26 mouse cellular contexts compared by ENCODE assay signal in genomic region chr5:3939335-3939734, GRCm38 (mm10). TPM values are rescaled to one million over a fixed set of nuclear protein-coding genes. Genes with fewer than 3 reads are reported as not detected.
DNase-seq lines count a peak whose midpoint lies in the region; ATAC-seq lines count a peak whose summit lies in the region.
"Had no signal": no experiment of that assay in that cellular context is flagged by ENCODE, and none has a peak within 500 bp of the region (broad histone marks: within the 10 kb centered on the region; RNA-seq: fewer than 3 reads in every experiment).

No protein-coding gene starts in this region.

- no peak overlapping the region for H3K9ac ChIP-seq in heart, embryonic 12.5 days
- no peak overlapping the region for H3K9ac ChIP-seq in limb, embryonic 15.5 days
- H3K9ac ChIP-seq in intestine, embryonic 16.5 days (ENCODE audit: low read depth, low read length) = no peak overlapping the region
- no peak overlapping the region for H3K9ac ChIP-seq in stomach, embryonic 16.5 days (ENCODE audit: low read length)
- H3K9ac ChIP-seq: forebrain, embryonic 15.5 days; hindbrain, embryonic 15.5 days had no signal

- WGBS in heart, embryonic 12.5 days = 85% methylated on average over 5 of the region's 5 CpGs
- 91% methylated on average over 5 of the region's 5 CpGs for WGBS in limb, embryonic 15.5 days
- WGBS in limb, embryonic 10.5 days = 96% methylated on average over 5 of the region's 5 CpGs
- 82% methylated on average over 5 of the region's 5 CpGs for WGBS in intestine, embryonic 16.5 days
- WGBS in stomach, embryonic 16.5 days = 90% methylated on average over 5 of the region's 5 CpGs

- peaks cover 31% of the 10 kb centered on the region for H3K4me1 ChIP-seq in heart, embryonic 12.5 days (replicated peaks)
- peaks cover 7% of the 10 kb centered on the region for H3K4me1 ChIP-seq in limb, embryonic 15.5 days
- H3K4me1 ChIP-seq in limb, embryonic 10.5 days = no peaks in the 10 kb centered on the region
- peaks cover 18% of the 10 kb centered on the region for H3K4me1 ChIP-seq in intestine, embryonic 16.5 days (ENCODE audit: control insufficient read depth, insufficient read depth, low read length)
- peaks cover 8% of the 10 kb centered on the region; the same call in 1 of the 2 replicates for H3K4me1 ChIP-seq in stomach, embryonic 16.5 days (ENCODE audit: control insufficient read depth, insufficient read depth, low read length)

- H3K4me3 ChIP-seq in heart, embryonic 12.5 days = no peak overlapping the region
- no peak overlapping the region for H3K4me3 ChIP-seq in limb, embryonic 15.5 days
- no peak overlapping the region for H3K4me3 ChIP-seq in limb, embryonic 10.5 days
- H3K4me3 ChIP-seq in intestine, embryonic 16.5 days (ENCODE audit: low read length) = 0 out of 2 replicates have a peak overlapping the region, but pooled peaks have one; percentile 3
- H3K4me3 ChIP-seq in stomach, embryonic 16.5 days (replicated peaks; ENCODE audit: low read length) = no peak overlapping the region
- H3K4me3 ChIP-seq: forebrain, embryonic 10.5 days; forebrain, embryonic 15.5 days; hindbrain, embryonic 15.5 days had no signal

- intact Hi-C loops in heart, postnatal 10 days (cut with DNase I) = no loop called here

- peaks cover 8% of the 10 kb centered on the region; the same call in 1 of the 2 replicates for H3K36me3 ChIP-seq in heart, embryonic 12.5 days
- H3K36me3 ChIP-seq in limb, embryonic 15.5 days = peaks cover 9% of the 10 kb centered on the region; the same call in 1 of the 2 replicates
- H3K36me3 ChIP-seq in limb, embryonic 10.5 days = peaks cover 11% of the 10 kb centered on the region; the same call in 1 of the 2 replicates
- no peaks in the 10 kb centered on the region; the same call in 1 of the 2 replicates for H3K36me3 ChIP-seq in intestine, embryonic 16.5 days (ENCODE audit: control insufficient read depth, insufficient read depth, low read length)
- no peaks in the 10 kb centered on the region for H3K36me3 ChIP-seq in stomach, embryonic 16.5 days (ENCODE audit: control insufficient read depth, insufficient read depth, low read length)

- no peak overlapping the region for H3K4me2 ChIP-seq in heart, embryonic 12.5 days
- H3K4me2 ChIP-seq in limb, embryonic 15.5 days = no peak overlapping the region
- H3K4me2 ChIP-seq in intestine, embryonic 16.5 days (ENCODE audit: low read depth, low read length) = peak overlapping the region; percentile 43
- no peak overlapping the region for H3K4me2 ChIP-seq in stomach, embryonic 16.5 days (ENCODE audit: low read depth, low read length)
- H3K4me2 ChIP-seq: forebrain, embryonic 15.5 days; hindbrain, embryonic 15.5 days had no signal

- 0 out of 2 replicates have a peak, but pooled peaks cover 3% of the 10 kb centered on the region for H3K9me3 ChIP-seq in heart, embryonic 12.5 days (replicated peaks)
- H3K9me3 ChIP-seq in limb, embryonic 15.5 days = no peaks in the 10 kb centered on the region
- no peaks in the 10 kb centered on the region for H3K9me3 ChIP-seq in limb, embryonic 10.5 days (replicated peaks)
- H3K9me3 ChIP-seq in intestine, embryonic 16.5 days (ENCODE audit: control insufficient read depth, low read length) = no peaks in the 10 kb centered on the region
- H3K9me3 ChIP-seq in stomach, embryonic 16.5 days (replicated peaks; ENCODE audit: control insufficient read depth, low read length) = no peaks in the 10 kb centered on the region
- H3K9me3 ChIP-seq: forebrain, embryonic 10.5 days; forebrain, embryonic 15.5 days; hindbrain, embryonic 15.5 days had no signal

- peak overlapping the region; percentile 50 for H3K27ac ChIP-seq in heart, embryonic 12.5 days (ENCODE audit: poor library complexity, severe bottlenecking)
- H3K27ac ChIP-seq in limb, embryonic 15.5 days = peak overlapping the region; percentile 17; the same call in 1 of the 2 replicates
- H3K27ac ChIP-seq in limb, embryonic 10.5 days = no peak overlapping the region
- H3K27ac ChIP-seq in intestine, embryonic 16.5 days (ENCODE audit: low read length) = peak overlapping the region; percentile 74
- peak overlapping the region; percentile 82 for H3K27ac ChIP-seq in stomach, embryonic 16.5 days (ENCODE audit: low read length)
- H3K27ac ChIP-seq: forebrain, embryonic 10.5 days; forebrain, embryonic 15.5 days; hindbrain, embryonic 15.5 days; macrophage had no signal

- ATAC-seq in heart, embryonic 12.5 days (ENCODE audit: insufficient number of reproducible peaks, low FRiP score) = no peak
- no peak for ATAC-seq in limb, embryonic 15.5 days (ENCODE audit: insufficient number of reproducible peaks, low FRiP score, low TSS enrichment, low read depth)
- ATAC-seq in intestine, embryonic 16.5 days = peak; percentile 65
- peak; percentile 45; the same call in 1 of the 2 replicates for ATAC-seq in stomach, embryonic 16.5 days (ENCODE audit: insufficient read depth, low FRiP score)
- ATAC-seq in megakaryocyte-erythroid progenitor cell, adult 5-6 weeks (replicated peaks; ENCODE audit: low FRiP score, low TSS enrichment, poor library complexity, severe bottlenecking) = no peak
- ATAC-seq: CD4-positive, CD25-positive, alpha-beta regulatory T cell, adult 4 months; forebrain, embryonic 15.5 days; lung, postnatal 0 days had no signal

- no peak for DNase-seq in heart, postnatal 10 days
- DNase-seq in limb, embryonic 10.5 days (ENCODE audit: low spot score) = no peak
- DNase-seq: adrenal gland, adult 2 months; adrenal gland, postnatal 36 days; cerebellum, adult 8-10 months; cerebellum, postnatal 25 days; gastrocnemius, postnatal 25 days; heart, adult 11 months; kidney, postnatal 10 days; layer of hippocampus, postnatal 36 days; left cerebral cortex, postnatal 4 days; lung, adult 18-20 months; midbrain, embryonic 14.5 days; thymus, adult 2 months; thymus, postnatal 36 days had no signal

- H3K27me3 ChIP-seq in heart, embryonic 12.5 days (replicated peaks) = no peaks in the 10 kb centered on the region
- no peaks in the 10 kb centered on the region for H3K27me3 ChIP-seq in limb, embryonic 15.5 days
- H3K27me3 ChIP-seq in limb, embryonic 10.5 days (ENCODE audit: low read depth, poor library complexity, severe bottlenecking) = no peaks in the 10 kb centered on the region
- H3K27me3 ChIP-seq in intestine, embryonic 16.5 days (replicated peaks; ENCODE audit: control insufficient read depth, insufficient read depth, low read length) = no peaks in the 10 kb centered on the region
- H3K27me3 ChIP-seq in stomach, embryonic 16.5 days (ENCODE audit: control insufficient read depth, insufficient read depth, low read length) = no peaks in the 10 kb centered on the region
- H3K27me3 ChIP-seq: forebrain, embryonic 15.5 days; hindbrain, embryonic 15.5 days had no signal

RNA-seq across cellular contexts. Expression of gene Akap9, which starts 11.5 kb away (rescaled TPM):
- polyA plus RNA-seq in heart, embryonic 12.5 days (2016; fragmentation: Nextera tagmentation; extraction: Ambion mirVana) = 107 and 121 TPM in 2 replicates
- 10 to 100 TPM; 47.2 to 48.5 TPM for total RNA-seq in heart, postnatal 10 days (2021)
- 139 and 141 TPM in 2 replicates for polyA plus RNA-seq in limb, embryonic 15.5 days (2015; fragmentation: Nextera tagmentation; extraction: Ambion mirVana)
- polyA plus RNA-seq in limb, embryonic 10.5 days (2016; fragmentation: Nextera tagmentation; extraction: Ambion mirVana) = 89.1 and 130 TPM in 2 replicates
- 117 and 118 TPM in 2 replicates for polyA plus RNA-seq in intestine, embryonic 16.5 days (2015; fragmentation: Nextera tagmentation; extraction: Ambion mirVana)
- 123 and 137 TPM in 2 replicates for polyA plus RNA-seq in stomach, embryonic 16.5 days (2015; fragmentation: Nextera tagmentation; extraction: Ambion mirVana)
- total RNA-seq in megakaryocyte-erythroid progenitor cell, adult 5-6 weeks (2014; fragmentation: Nextera tagmentation) = 59.7 and 69.8 TPM in 2 replicates
- total RNA-seq in megakaryocyte-erythroid progenitor cell, adult 5-6 weeks (2017) = 52.3 and 65.4 TPM in 2 replicates

RNA-seq across cellular contexts. Expression of gene Mterf1a, which starts 45.6 kb away (rescaled TPM):
- 5.3 and 5.4 TPM in 2 replicates for polyA plus RNA-seq in heart, embryonic 12.5 days (2016; fragmentation: Nextera tagmentation; extraction: Ambion mirVana)
- 1 to 10 TPM; 3.2 to 3.3 TPM for total RNA-seq in heart, postnatal 10 days (2021)
- 6.8 and 8.0 TPM in 2 replicates for polyA plus RNA-seq in limb, embryonic 15.5 days (2015; fragmentation: Nextera tagmentation; extraction: Ambion mirVana)
- polyA plus RNA-seq in limb, embryonic 10.5 days (2016; fragmentation: Nextera tagmentation; extraction: Ambion mirVana) = 6.9 and 9.4 TPM in 2 replicates
- polyA plus RNA-seq in intestine, embryonic 16.5 days (2015; fragmentation: Nextera tagmentation; extraction: Ambion mirVana) = 7.2 and 8.5 TPM in 2 replicates
- 8.9 and 9.1 TPM in 2 replicates for polyA plus RNA-seq in stomach, embryonic 16.5 days (2015; fragmentation: Nextera tagmentation; extraction: Ambion mirVana)
- 9.2 and 13.4 TPM in 2 replicates for total RNA-seq in megakaryocyte-erythroid progenitor cell, adult 5-6 weeks (2014; fragmentation: Nextera tagmentation)
- 12.5 and 21.6 TPM in 2 replicates for total RNA-seq in megakaryocyte-erythroid progenitor cell, adult 5-6 weeks (2017)

Comparison
In these comparisons a context has a peak if more than half of its experiments do, and no peak if none do; other contexts are left out.
1. ATAC-seq: peak in intestine, embryonic 16.5 days (single experiment) and stomach, embryonic 16.5 days (single experiment); none in heart, embryonic 12.5 days (single experiment), limb, embryonic 15.5 days (single experiment) and megakaryocyte-erythroid progenitor cell, adult 5-6 weeks (single experiment).